29 mouse cellular contexts compared by ENCODE assay signal in genomic region chr3:107119864-107120564, GRCm38 (mm10). TPM values are rescaled to one million over a fixed set of nuclear protein-coding genes. Genes with fewer than 3 reads are reported as not detected.
A peak's percentile ranks its signal among the peaks of the same experiment; 100 is the strongest.
DNase-seq lines count a peak whose midpoint lies in the region; ATAC-seq lines count a peak whose summit lies in the region.
"Had no signal": no experiment of that assay in that cellular context is flagged by ENCODE, and none has a peak within 500 bp of the region (broad histone marks: within the 10 kb centered on the region; RNA-seq: fewer than 3 reads in every experiment).

No protein-coding gene starts in this region.

- no peak overlapping the region for H3K4me3 ChIP-seq in limb, embryonic 10.5 days
- H3K4me3 ChIP-seq: embryonic facial prominence, embryonic 12.5 days; embryonic facial prominence, embryonic 15.5 days; forebrain, embryonic 12.5 days; heart, embryonic 12.5 days; heart, embryonic 15.5 days; hindbrain, embryonic 12.5 days; hindbrain, embryonic 15.5 days had no signal

- H3K36me3 ChIP-seq in limb, embryonic 10.5 days, result no peaks in the 10 kb centered on the region
- H3K36me3 ChIP-seq: embryonic facial prominence, embryonic 12.5 days; embryonic facial prominence, embryonic 15.5 days; forebrain, embryonic 12.5 days; heart, embryonic 12.5 days; heart, embryonic 15.5 days; hindbrain, embryonic 12.5 days; hindbrain, embryonic 15.5 days had no signal

- no peaks in the 10 kb centered on the region for H3K9me3 ChIP-seq in limb, embryonic 10.5 days (replicated peaks)
- H3K9me3 ChIP-seq: embryonic facial prominence, embryonic 12.5 days; embryonic facial prominence, embryonic 15.5 days; forebrain, embryonic 12.5 days; heart, embryonic 12.5 days; heart, embryonic 15.5 days; hindbrain, embryonic 12.5 days; hindbrain, embryonic 15.5 days had no signal

- ATAC-seq in common myeloid progenitor, adult 5-6 weeks (replicated peaks; ENCODE audit: low read depth, poor library complexity, severe bottlenecking), result peak; percentile 69
- peak; percentile 30; the same call in 1 of the 2 replicates for ATAC-seq in megakaryocyte, adult 5-6 weeks (ENCODE audit: poor library complexity, severe bottlenecking)
- ATAC-seq: CD4-positive, CD25-positive, alpha-beta regulatory T cell, adult 4 months; forebrain, embryonic 16.5 days had no signal

- peak; percentile 21 for DNase-seq in heart, adult 11 months
- DNase-seq in heart, postnatal 25 days (ENCODE audit: low spot score), result no peak
- DNase-seq in layer of hippocampus, postnatal 14 days (ENCODE audit: low spot score in 2 of 2), result no peak
- no peak for DNase-seq in MN1 (ENCODE audit: low spot score)
- no peak for DNase-seq in limb, embryonic 10.5 days (ENCODE audit: low spot score)
- DNase-seq: adrenal gland, adult 8-10 months; adrenal gland, postnatal 25 days; cerebellum, adult 11-12 months; cerebellum, adult 8-10 months; cerebellum, postnatal 10 days; cerebellum, postnatal 36 days; gastrocnemius, postnatal 10 days; gastrocnemius, postnatal 36 days; heart, adult 18-20 months; heart, postnatal 10 days; heart, postnatal 4 days; kidney, adult 11 months had no signal

- no peaks in the 10 kb centered on the region for H3K4me1 ChIP-seq in limb, embryonic 10.5 days
- H3K4me1 ChIP-seq: embryonic facial prominence, embryonic 12.5 days; embryonic facial prominence, embryonic 15.5 days; forebrain, embryonic 12.5 days; heart, embryonic 12.5 days; heart, embryonic 15.5 days; hindbrain, embryonic 12.5 days had no signal

- 96% methylated on average over 2 of the region's 2 CpGs for WGBS in limb, embryonic 10.5 days

- no peaks in the 10 kb centered on the region for H3K27me3 ChIP-seq in limb, embryonic 10.5 days (ENCODE audit: low read depth, poor library complexity, severe bottlenecking)
- H3K27me3 ChIP-seq: embryonic facial prominence, embryonic 12.5 days; embryonic facial prominence, embryonic 15.5 days; forebrain, embryonic 12.5 days; heart, embryonic 12.5 days; heart, embryonic 15.5 days; hindbrain, embryonic 12.5 days; hindbrain, embryonic 15.5 days had no signal

- intact Hi-C loops in heart, postnatal 25 days (cut with DNase I), result no loop called here

- H3K27ac ChIP-seq in limb, embryonic 10.5 days, result no peak overlapping the region
- H3K27ac ChIP-seq: embryonic facial prominence, embryonic 12.5 days; embryonic facial prominence, embryonic 15.5 days; forebrain, embryonic 12.5 days; heart, embryonic 15.5 days; hindbrain, embryonic 12.5 days; hindbrain, embryonic 15.5 days had no signal

RNA-seq across cellular contexts. Expression of gene Kcna2, which starts 19.1 kb away (rescaled TPM):
- total RNA-seq in heart, postnatal 25 days (2021), result 1 to 10 TPM; 1.4 to 2.0 TPM
- not detected in 2 replicates for total RNA-seq in common myeloid progenitor, adult 5-6 weeks (2017)
- under 0.01 and 0.07 TPM in 2 replicates for total RNA-seq in megakaryocyte, adult 5-6 weeks (2015)
- 0.04 TPM in 1 of 2 replicates, not detected in the other for total RNA-seq in megakaryocyte, adult 5-6 weeks (2017)
- 10 to 100 TPM; 76.1 to 82.3 TPM for total RNA-seq in layer of hippocampus, postnatal 14 days (2021)
- polyA plus RNA-seq in limb, embryonic 10.5 days (2016; fragmentation: Nextera tagmentation; extraction: Ambion mirVana), result 0.03 TPM in 1 of 2 replicates, not detected in the other
- polyA plus RNA-seq: C2C12 had no signal

Comparison
In these comparisons a context has a peak if more than half of its experiments do, and no peak if none do; other contexts are left out.
1. RNA of gene Kcna2, which starts 19.1 kb away (total RNA-seq): 76.1 to 82.3 TPM in layer of hippocampus, postnatal 14 days; 1.4 to 2.0 TPM in heart, postnatal 25 days, under 0.01 to 0.07 TPM in megakaryocyte, adult 5-6 weeks and not detected in common myeloid progenitor, adult 5-6 weeks; every median in the first group is over 10 times any median in the second.